ENCODE assay signal across 8 mouse cellular contexts in genomic region chr3:97824011-97824711, GRCm38 (mm10).
A peak's percentile ranks its signal among the peaks of the same experiment; 100 is the strongest.
DNase-seq lines count a peak whose midpoint lies in the region; ATAC-seq and TF ChIP-seq lines count a peak whose summit lies in the region.

No protein-coding gene starts in this region.

- peak; percentile 70 for ATAC-seq in forebrain, embryonic 11.5 days (replicated peaks; ENCODE audit: low FRiP score)
- peak; percentile 74 for ATAC-seq in midbrain, embryonic 11.5 days (ENCODE audit: low FRiP score)
- peak; percentile 59; the same call in 1 of the 2 replicates for ATAC-seq in stomach, embryonic 14.5 days (ENCODE audit: insufficient number of reproducible peaks, insufficient read depth, low FRiP score, low read depth)

- TF ChIP-seq CTCF in bone marrow macrophage, adult 2 months (IDR thresholded peaks at IDR 0.05; ENCODE audit: low read depth, low read length) = no peak

- 1% methylated on average over 29 of the region's 29 CpGs for WGBS in forebrain, embryonic 11.5 days
- 3% methylated on average over 29 of the region's 29 CpGs for WGBS in midbrain, embryonic 11.5 days
- under 1% methylated on average over 29 of the region's 29 CpGs for WGBS in stomach, embryonic 14.5 days

- H3K4me1 ChIP-seq in bone marrow macrophage, adult 2 months (ENCODE audit: control insufficient read depth, insufficient read depth, low read length) = peaks cover 10% of the 10 kb centered on the region
- peaks cover 5% of the 10 kb centered on the region; the same call in 1 of the 2 replicates for H3K4me1 ChIP-seq in forebrain, embryonic 11.5 days (replicated peaks; ENCODE audit: control insufficient read depth, insufficient read depth, low read length)
- peaks cover 12% of the 10 kb centered on the region for H3K4me1 ChIP-seq in midbrain, embryonic 11.5 days (ENCODE audit: control insufficient read depth, insufficient read depth, low read length)
- H3K4me1 ChIP-seq in stomach, embryonic 14.5 days (ENCODE audit: control insufficient read depth, insufficient read depth, low read length) = no peaks in the 10 kb centered on the region

- no peaks in the 10 kb centered on the region for H3K9me3 ChIP-seq in forebrain, embryonic 11.5 days (ENCODE audit: control insufficient read depth, low read length)
- H3K9me3 ChIP-seq in midbrain, embryonic 11.5 days (ENCODE audit: control insufficient read depth, low read length) = no peaks in the 10 kb centered on the region
- H3K9me3 ChIP-seq in stomach, embryonic 14.5 days (ENCODE audit: control insufficient read depth, low read depth, low read length) = no peaks in the 10 kb centered on the region

- H3K27ac ChIP-seq in bone marrow macrophage, adult 2 months (ENCODE audit: insufficient read depth, low read depth, low read length) = no peak overlapping the region; the same call in 1 of the 2 replicates
- H3K27ac ChIP-seq in forebrain, embryonic 11.5 days (ENCODE audit: low read depth, low read length) = no peak overlapping the region
- no peak overlapping the region for H3K27ac ChIP-seq in midbrain, embryonic 11.5 days (ENCODE audit: low read depth, low read length)
- H3K27ac ChIP-seq in stomach, embryonic 14.5 days (ENCODE audit: low read length) = 0 out of 2 replicates have a peak overlapping the region, but pooled peaks have one; percentile 21

- peak overlapping the region; percentile 59 for H3K9ac ChIP-seq in forebrain, embryonic 11.5 days (ENCODE audit: low read length)
- peak overlapping the region; percentile 62 for H3K9ac ChIP-seq in midbrain, embryonic 11.5 days (ENCODE audit: low read length)
- 0 out of 2 replicates have a peak overlapping the region, but pooled peaks have one; percentile 28 for H3K9ac ChIP-seq in stomach, embryonic 14.5 days (replicated peaks; ENCODE audit: low read depth, low read length)

- H3K27me3 ChIP-seq in forebrain, embryonic 11.5 days (ENCODE audit: control insufficient read depth, insufficient read depth, low read length) = peaks cover 2% of the 10 kb centered on the region; the same call in 1 of the 2 replicates
- H3K27me3 ChIP-seq in midbrain, embryonic 11.5 days (ENCODE audit: control insufficient read depth, insufficient read depth, low read length) = no peaks in the 10 kb centered on the region; the same call in 1 of the 2 replicates
- no peaks in the 10 kb centered on the region for H3K27me3 ChIP-seq in stomach, embryonic 14.5 days (ENCODE audit: control insufficient read depth, insufficient read depth, low read length)

- no peaks in the 10 kb centered on the region for H3K36me3 ChIP-seq in forebrain, embryonic 11.5 days (ENCODE audit: control insufficient read depth, insufficient read depth, low read length)
- H3K36me3 ChIP-seq in midbrain, embryonic 11.5 days (ENCODE audit: control insufficient read depth, insufficient read depth, low read length) = no peaks in the 10 kb centered on the region
- H3K36me3 ChIP-seq in stomach, embryonic 14.5 days (ENCODE audit: control insufficient read depth, insufficient read depth, low read length) = no peaks in the 10 kb centered on the region

- peak; percentile 68 for DNase-seq in forebrain, embryonic 11.5 days (ENCODE audit: low spot score)
- DNase-seq in heart, postnatal 14 days = peak; percentile 52 to 60
- peak; percentile 40 to 62 for DNase-seq in kidney, postnatal 4 days
- peak; percentile 93 for DNase-seq in midbrain, embryonic 11.5 days (ENCODE audit: low spot score, missing footprints)
- no peak for DNase-seq in frontal cortex, postnatal 10 days (ENCODE audit: low spot score in 2 of 2)
- no peak for DNase-seq in left cerebral cortex, postnatal 14 days (ENCODE audit: low spot score in 2 of 2)

- intact Hi-C loops in heart, postnatal 14 days (cut with DNase I) = loop anchor here (5.0 kb wide), 1 partner anchor 43 kb away; no protein-coding TSS in a partner anchor
- intact Hi-C loops in left cerebral cortex, postnatal 14 days (cut with DNase I) = no loop called here

- TF ChIP-seq POLR2A in bone marrow macrophage, adult 2 months (IDR thresholded peaks at IDR 0.05; ENCODE audit: borderline replicate concordance, low read depth, low read length) = no peak

- peak overlapping the region; percentile 91 for H3K4me2 ChIP-seq in forebrain, embryonic 11.5 days (ENCODE audit: low read depth, low read length, severe bottlenecking)
- peak overlapping the region; percentile 92 for H3K4me2 ChIP-seq in midbrain, embryonic 11.5 days
- peak overlapping the region; percentile 92 for H3K4me2 ChIP-seq in stomach, embryonic 14.5 days (replicated peaks; ENCODE audit: low read depth, low read length)

- H3K4me3 ChIP-seq in bone marrow macrophage, adult 2 months (ENCODE audit: insufficient read depth, low read length) = peak overlapping the region; percentile 61
- H3K4me3 ChIP-seq in forebrain, embryonic 11.5 days (ENCODE audit: low read depth, low read length) = peak overlapping the region; percentile 45
- H3K4me3 ChIP-seq in midbrain, embryonic 11.5 days (ENCODE audit: low read depth, low read length) = peak overlapping the region; percentile 46
- H3K4me3 ChIP-seq in stomach, embryonic 14.5 days (ENCODE audit: low read depth, low read length) = peak overlapping the region; percentile 48

Comparison
In these comparisons a context has a peak if more than half of its experiments do, and no peak if none do; other contexts are left out.
1. DNase-seq: peak in forebrain, embryonic 11.5 days (single experiment), heart, postnatal 14 days (2 of 2), kidney, postnatal 4 days (2 of 2) and midbrain, embryonic 11.5 days (single experiment); none in frontal cortex, postnatal 10 days (0 of 2) and left cerebral cortex, postnatal 14 days (0 of 2).
2. Peak in every context shown above with its lines, with median percentiles within 50 percentile points of each other: H3K4me3 ChIP-seq, ATAC-seq, H3K4me2 ChIP-seq and H3K9ac ChIP-seq.